Mouse (Mus musculus) adrenal gland, postnatal 0 days (tissue): Measurements from ENCODE around the gene Cyp4b1. TPM values are rescaled to one million over a fixed set of nuclear protein-coding genes. Genes with fewer than 3 reads are reported as not detected.

Source experiments
- polyA plus RNA-seq: library from polyadenylated mRNA; unstranded; fragments of >200 nt; fragmentation: Nextera tagmentation; extraction: Ambion mirVana; gene quantifications from 2 replicates; pipeline ENCODE4 v1.2.1, GENCODE M21; 2015

Cyp4b1 gene
- 25.5 and 38.0 TPM in 2 replicates for polyA plus RNA-seq

DNA sequence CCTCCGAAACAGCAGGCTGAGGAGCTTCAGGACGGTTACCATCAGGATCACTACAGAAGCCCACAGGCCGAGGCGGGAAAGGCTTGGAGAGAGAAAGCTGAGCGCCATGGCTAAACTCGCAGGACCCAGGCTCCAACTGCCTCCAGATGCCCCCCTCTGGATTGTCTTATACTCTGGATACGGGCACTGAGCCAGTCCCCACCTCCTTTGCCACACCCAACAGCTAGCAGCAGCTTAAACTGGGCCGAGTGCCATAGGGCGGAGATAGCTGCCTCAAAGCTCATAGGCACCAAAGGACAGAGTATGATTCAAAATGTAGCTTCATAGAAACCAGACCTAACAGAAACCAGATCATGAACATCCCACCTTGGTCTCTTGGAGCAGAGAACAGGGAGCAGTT lies at the start of gene Cyp4b1:
Gene Cyp4b1, minus strand, starts transcription at position 144 of the 400 bp plus-strand sequence.

DNA sequence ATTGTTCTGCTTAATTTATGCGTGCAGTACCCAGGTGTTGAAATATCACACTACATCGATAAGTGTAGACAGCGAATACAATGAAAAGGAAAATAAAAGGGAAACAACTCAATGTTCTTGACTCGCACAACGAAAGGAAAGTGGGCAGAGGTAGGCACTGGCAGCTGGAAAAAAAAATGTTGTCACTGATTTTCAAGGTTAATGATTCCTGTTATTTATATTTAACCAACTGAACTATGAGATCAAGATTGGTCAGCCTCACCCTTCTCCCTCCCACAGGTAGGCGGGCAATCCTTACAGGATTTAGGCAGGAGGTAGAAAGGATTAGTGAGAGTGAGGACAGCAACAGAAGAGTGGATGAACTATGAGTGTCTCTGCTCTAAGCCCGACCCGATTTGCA lies 46.9 kb downstream of the Cyp4b1 start, which contains the start of gene Cyp4a32:
Gene Cyp4a32, plus strand, starts transcription at position 359 of the 400 bp plus-strand sequence.

Other genes with a start within 250 kb of the Cyp4b1 start
- gene Cyp4a12b, start 236.1 kb downstream of the Cyp4b1 start, polyA plus RNA-seq: not detected in 2 replicates
- gene Cyp4a30b, start 195.1 kb downstream of the Cyp4b1 start, polyA plus RNA-seq: not detected in 2 replicates
- 21.7 and 28.3 TPM in 2 replicates for gene Cyp4a14, start 151.6 kb downstream of the Cyp4b1 start, polyA plus RNA-seq
- 12.4 and 16.5 TPM in 2 replicates for gene Cyp4a10, start 129.5 kb downstream of the Cyp4b1 start, polyA plus RNA-seq
- 2.7 and 4.9 TPM in 2 replicates for gene Cyp4a31, start 84.1 kb downstream of the Cyp4b1 start, polyA plus RNA-seq
- gene Cyp4a32, start 46.8 kb downstream of the Cyp4b1 start, polyA plus RNA-seq: 0.47 and 0.65 TPM in 2 replicates
- gene Efcab14, start 90.0 kb upstream of the Cyp4b1 start, polyA plus RNA-seq: 26.2 and 44.1 TPM in 2 replicates
- gene Tex38, start 133.3 kb upstream of the Cyp4b1 start, polyA plus RNA-seq: 0.27 and 1.9 TPM in 2 replicates
- 62.3 and 94.2 TPM in 2 replicates for gene Atpaf1, start 137.1 kb upstream of the Cyp4b1 start, polyA plus RNA-seq
- 8.8 and 16.6 TPM in 2 replicates for gene Mob3c, start 180.4 kb upstream of the Cyp4b1 start, polyA plus RNA-seq
- gene Mknk1, start 191.5 kb upstream of the Cyp4b1 start, polyA plus RNA-seq: 24.8 and 37.4 TPM in 2 replicates
- gene Kncn, start 236.7 kb upstream of the Cyp4b1 start, polyA plus RNA-seq: not detected in 2 replicates
- not detected in 2 replicates for gene 6430628N08Rik, start 242.9 kb upstream of the Cyp4b1 start, polyA plus RNA-seq